Mouse (Mus musculus) brain, embryonic 14.5 days (tissue): Measurements from ENCODE around the gene Olfr524. TPM values are rescaled to one million over a fixed set of nuclear protein-coding genes. Genes with fewer than 3 reads are reported as not detected.

Experiments
- DNase-seq: peaks from one replicate; pipeline ENCODE4 v3.0.0-alpha.2; 2011; ENCODE audit warnings: low read depth
- CTCF ChIP-seq: fragments of 200-500 bp; IDR thresholded peaks from 2 replicates; pipeline ENCODE4 v1.5.1; 2012; ENCODE audit warnings: inconsistent platforms, mild to moderate bottlenecking, moderate library complexity, borderline replicate concordance; ENCODE audit not compliant: insufficient read depth, insufficient read length; ENCODE audit errors: extremely low read depth
- POLR2A ChIP-seq: fragments of 200-500 bp; IDR thresholded peaks from 2 replicates; pipeline ENCODE4 v1.6.1; 2012; ENCODE audit warnings: mild to moderate bottlenecking, inconsistent platforms, borderline replicate concordance; ENCODE audit not compliant: poor library complexity, insufficient read depth, insufficient read length, severe bottlenecking; ENCODE audit errors: extremely low read depth
- polyA plus RNA-seq: library from polyadenylated mRNA; depleted of rRNA; stranded (reverse); fragments of >200 nt; gene quantifications from 2 replicates; pipeline ENCODE4 v1.2.3, GENCODE M21; 2012; rRNA removed

The Olfr524 gene
- polyA plus RNA-seq, 1 experiment: not detected

DNA sequence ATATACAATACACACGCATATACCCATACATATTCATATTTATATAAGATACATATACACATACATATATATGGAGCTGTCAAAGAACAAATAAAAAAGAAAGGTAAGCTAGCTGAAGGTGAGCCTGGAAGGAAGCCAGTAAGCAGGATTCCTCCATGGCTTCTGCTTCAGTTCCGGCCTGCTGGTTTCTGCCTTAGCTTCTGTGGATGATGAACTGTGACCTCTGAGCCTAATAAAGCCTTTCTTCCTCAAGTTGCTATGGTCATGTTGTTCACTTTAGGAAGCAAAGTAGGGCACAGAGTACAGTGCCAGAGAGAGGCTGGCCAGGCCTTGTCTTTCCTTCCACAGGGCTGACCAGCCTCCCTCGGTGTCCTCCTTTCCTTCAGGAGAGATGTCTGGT, 34.9 kb downstream of the Olfr524 start:
- TF ChIP-seq POLR2A (no peak), CTCF (no peak)
- no peak for DNase-seq

DNA sequence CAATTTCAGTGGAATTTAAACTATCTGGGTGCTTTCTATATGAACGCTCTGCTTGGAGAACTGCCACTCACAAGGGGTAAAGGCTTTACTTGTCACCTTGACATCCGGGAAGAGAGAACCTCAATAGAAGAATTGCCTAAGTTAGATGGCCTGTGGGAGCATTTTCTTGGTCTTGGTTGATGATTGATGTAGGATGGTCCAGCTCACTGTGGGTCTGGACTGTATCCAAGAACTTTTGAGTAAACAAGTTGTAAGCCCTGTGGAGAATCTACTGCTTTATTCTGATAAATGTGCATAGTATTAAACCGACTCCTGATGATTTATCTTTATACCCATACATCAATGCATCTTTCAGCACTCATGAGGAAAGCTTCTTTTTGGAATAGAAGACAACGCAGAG, 36.4 kb downstream of the Olfr524 start:
- TF ChIP-seq CTCF: no peak
- no peak for TF ChIP-seq POLR2A
- no peak for DNase-seq

GRCm38 (mm10) chr7:140167950-140168349, 37.8 kb downstream of the Olfr524 start:
- DNase-seq: no peak
- TF ChIP-seq POLR2A (no peak), CTCF (no peak)

DNA sequence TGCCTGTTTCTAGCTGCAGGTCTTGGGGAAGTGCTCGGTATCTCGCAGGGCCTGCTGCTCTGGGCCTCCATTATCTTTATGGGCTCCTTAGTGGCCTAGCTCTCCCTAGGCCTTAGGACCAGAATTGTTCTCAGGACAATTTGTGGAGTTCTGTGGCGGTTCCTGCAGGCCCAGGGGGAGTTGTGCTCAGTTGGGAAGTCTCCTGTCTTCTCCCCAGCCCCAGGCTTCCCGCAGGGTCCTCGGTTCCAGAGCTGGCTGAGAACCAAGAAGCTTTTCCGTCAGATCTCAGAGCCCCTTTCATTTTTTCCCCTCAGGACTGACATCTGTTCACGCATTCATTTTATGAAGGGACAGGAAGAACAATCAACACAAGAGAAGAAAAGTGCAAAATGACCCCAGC, 41.1 kb downstream of the Olfr524 start, which contains the start of gene Olfr522:
Gene Olfr522, minus strand, starts transcription at position 101 of the 400 bp plus-strand sequence.
- no peak for TF ChIP-seq POLR2A
- no peak for TF ChIP-seq CTCF
- no peak for DNase-seq

DNA sequence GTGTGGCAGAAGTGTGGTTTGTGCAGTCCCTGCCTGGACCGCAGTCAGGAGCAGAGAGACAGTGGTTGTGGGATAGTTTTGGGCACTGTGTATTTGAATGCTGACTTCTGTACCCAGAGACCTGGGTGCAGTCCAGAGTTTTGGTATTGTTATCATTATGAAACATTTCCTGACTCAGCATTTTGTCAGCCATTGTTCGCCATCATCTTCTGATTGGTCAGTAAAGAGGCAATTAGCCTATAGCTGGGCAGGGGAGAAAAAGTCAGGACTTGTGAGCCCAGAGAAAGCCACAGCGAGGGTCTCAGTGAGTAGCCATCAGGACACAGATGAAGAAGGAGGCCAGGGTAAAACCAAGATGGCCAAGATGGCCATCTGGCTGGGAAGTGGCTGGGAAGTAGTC, 45.4 kb downstream of the Olfr524 start:
- TF ChIP-seq CTCF (no peak), POLR2A (no peak)
- no peak for DNase-seq

DNA sequence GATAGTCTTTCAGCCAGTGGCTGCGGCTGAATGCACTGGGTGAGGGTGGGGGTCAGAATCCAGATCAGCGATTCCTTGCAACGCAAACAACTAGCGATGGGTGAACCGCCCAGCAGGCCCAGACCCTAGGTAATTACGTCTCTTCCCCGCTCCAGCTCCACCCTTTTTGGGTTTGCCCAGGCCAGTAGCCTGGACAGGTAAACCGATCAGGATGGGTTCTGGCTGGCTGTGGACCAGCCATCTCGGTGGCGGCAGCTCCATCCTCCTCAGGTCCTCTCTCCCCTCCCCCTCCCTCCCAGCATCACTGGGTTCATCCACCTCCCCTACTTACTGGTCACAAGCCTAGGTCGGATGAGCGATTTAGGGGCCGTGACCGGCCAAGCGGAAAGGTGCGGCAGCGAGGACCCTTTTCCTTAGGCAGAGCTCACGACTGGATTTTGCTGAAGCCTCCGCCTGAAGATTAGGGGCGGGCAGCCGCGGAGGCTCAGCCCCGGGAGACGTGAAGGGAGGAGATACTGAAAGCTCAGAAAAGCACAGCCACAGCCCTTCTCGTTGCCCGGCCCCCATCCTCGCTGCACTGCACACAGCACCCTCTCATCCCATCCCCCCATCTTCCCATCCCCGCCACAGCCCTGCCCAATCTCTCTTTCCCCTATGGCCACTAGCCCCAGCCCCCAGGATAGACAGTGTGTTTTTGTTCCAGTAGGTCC, 51.4 kb downstream of the Olfr524 start, which contains the start of gene Sprn:
Gene Sprn, minus strand, starts transcription at position 660 of the 710 bp plus-strand sequence.
- DNase-seq: peak; percentile 68
- TF ChIP-seq CTCF: no peak
- 0 out of 2 replicates have a peak, but pooled peaks have one; percentile 7 for TF ChIP-seq POLR2A

- TF ChIP-seq POLR2A: no peak
- TF ChIP-seq CTCF: no peak
- DNase-seq: no peak
These were observed 51.9 kb downstream of the Olfr524 start for GRCm38 (mm10) chr7:140153829-140154217.

DNA sequence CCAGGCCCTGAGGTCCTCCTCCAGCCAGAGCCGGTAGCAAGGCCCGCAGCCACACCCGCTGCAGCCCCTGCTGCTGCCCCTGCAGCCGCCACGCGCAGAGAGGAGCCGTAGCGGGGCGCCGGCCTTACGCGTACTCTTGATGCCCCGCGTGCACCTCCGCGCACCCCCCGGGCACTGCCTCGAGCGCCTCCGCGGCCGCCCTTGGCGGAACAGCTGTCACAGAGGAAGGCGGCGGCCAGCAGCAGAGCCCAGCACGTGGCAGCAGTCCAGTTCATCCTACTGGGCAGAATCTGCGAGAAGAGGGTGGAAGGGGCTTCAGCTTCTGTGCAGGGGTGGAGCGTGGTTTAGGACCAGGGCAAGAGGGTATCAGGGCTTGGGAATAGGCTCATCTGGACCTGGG, 52.4 kb downstream of the Olfr524 start:
- TF ChIP-seq CTCF (no peak), POLR2A (no peak)
- peak; percentile 47 for DNase-seq

Other genes starting within 250 kb of the Olfr524 start
- gene 6430531B16Rik, start 227.2 kb downstream of the Olfr524 start, polyA plus RNA-seq: 0.55 and 0.76 TPM in 2 replicates
- gene Adam8, start 213.4 kb downstream of the Olfr524 start, polyA plus RNA-seq: 12.7 and 14.7 TPM in 2 replicates
- gene Zfp511, start 169.6 kb downstream of the Olfr524 start, polyA plus RNA-seq: 88.0 and 121 TPM in 2 replicates
- gene Tubgcp2, start 169.3 kb downstream of the Olfr524 start, polyA plus RNA-seq: 70.3 and 76.2 TPM in 2 replicates
- gene Msx3, start 156.9 kb downstream of the Olfr524 start, polyA plus RNA-seq: 1.3 and 4.0 TPM in 2 replicates
- 146 and 172 TPM in 2 replicates for gene Caly, start 123.4 kb downstream of the Olfr524 start, polyA plus RNA-seq
- 6.4 TPM in 1 of 2 replicates, not detected in the other for gene Prap1, start 112.6 kb downstream of the Olfr524 start, polyA plus RNA-seq
- gene Fuom, start 103.5 kb downstream of the Olfr524 start, polyA plus RNA-seq: 25.3 and 25.7 TPM in 2 replicates
- 5.1 and 6.0 TPM in 2 replicates for gene Paox, start 90.2 kb downstream of the Olfr524 start, polyA plus RNA-seq
- 74.9 and 75.4 TPM in 2 replicates for gene Echs1, start 89.5 kb downstream of the Olfr524 start, polyA plus RNA-seq
- 33.9 and 41.5 TPM in 2 replicates for gene Mtg1, start 68.4 kb downstream of the Olfr524 start, polyA plus RNA-seq
- gene Sprn, start 51.1 kb downstream of the Olfr524 start, polyA plus RNA-seq: 10.2 and 16.2 TPM in 2 replicates
- gene Olfr522, start 41.2 kb downstream of the Olfr524 start, polyA plus RNA-seq: not detected in 2 replicates
- gene Olfr523, start 32.7 kb downstream of the Olfr524 start, polyA plus RNA-seq: not detected in 2 replicates
- gene Cd163l1, start 12.3 kb upstream of the Olfr524 start, polyA plus RNA-seq: 0.04 TPM in 1 of 2 replicates, not detected in the other
- 0.05 TPM in 1 of 2 replicates, not detected in the other for gene 5830411N06Rik, start 41.3 kb upstream of the Olfr524 start, polyA plus RNA-seq
- not detected in 2 replicates for gene Olfr525, start 114.9 kb upstream of the Olfr524 start, polyA plus RNA-seq
- not detected in 2 replicates for gene Olfr527, start 128.1 kb upstream of the Olfr524 start, polyA plus RNA-seq
- not detected in 2 replicates for gene Olfr60, start 155.7 kb upstream of the Olfr524 start, polyA plus RNA-seq
- gene Olfr530, start 170.4 kb upstream of the Olfr524 start, polyA plus RNA-seq: not detected in 2 replicates
- not detected in 2 replicates for gene Olfr531, start 197.0 kb upstream of the Olfr524 start, polyA plus RNA-seq
- gene Olfr532, start 215.7 kb upstream of the Olfr524 start, polyA plus RNA-seq: not detected in 2 replicates